Mouse (Mus musculus) gastrocnemius, adult 2 months (tissue): ENCODE results near the gene Mast4. TPM values are rescaled to one million over a fixed set of nuclear protein-coding genes. Genes with fewer than 3 reads are reported as not detected.
A peak's percentile ranks its signal among the peaks of the same experiment; 100 is the strongest.
"Not testable (repeated sequence)": the region's sequence is repeated elsewhere in the genome, so short reads cannot be mapped to it uniquely, and the experiment has no call there.

Experiments
- DNase-seq: peaks from one replicate; pipeline ENCODE4 v3.0.0; 2022
- H3K27ac ChIP-seq: fragments of 200-600 bp; 2 replicates; pipeline ENCODE4 v1.8.1; 2022; ENCODE audit warnings: mild to moderate bottlenecking
- H3K4me3 ChIP-seq: fragments of 200-600 bp; 2 replicates; pipeline ENCODE4 v1.8.1; 2022; ENCODE audit warnings: mild to moderate bottlenecking, moderate library complexity
- CTCF ChIP-seq: fragments of 200-600 bp; IDR thresholded peaks from 2 replicates; pipeline ENCODE4 v1.8.1; 2022; ENCODE audit warnings: antibody characterized with exemption, mild to moderate bottlenecking, moderate library complexity
- intact Hi-C: fragments of 180-260 bp; cut with DNase I; formaldehyde crosslinking; loops from one replicate; pipeline ENCODE4 v1.15.1; 2025
- long read RNA-seq, 2 experiments: library from polyadenylated mRNA; stranded (forward); transcript quantifications; one replicate each; pipeline ENCODE4 v2.0.0; 2021
- total RNA-seq, 2 experiments: library from RNA; stranded (reverse); gene quantifications; 2 replicates each; pipeline ENCODE4 v1.2.3; 2021

Gene Mast4
- total RNA-seq = 10 to 100 TPM; 47.2 to 49.9 TPM
- long read RNA-seq, experiment 1, full-length matches to known transcripts = 1 of 18 reads
- long read RNA-seq, experiment 1, partial matches to known transcripts = 1 of 18 reads
- long read RNA-seq, experiment 1, other reads (novel, unspliced or antisense) = 16 of 18 reads
- long read RNA-seq, experiment 2, partial matches to known transcripts = 0 of 12 reads
- long read RNA-seq, experiment 2, other reads (novel, unspliced or antisense) = 12 of 12 reads

DNA sequence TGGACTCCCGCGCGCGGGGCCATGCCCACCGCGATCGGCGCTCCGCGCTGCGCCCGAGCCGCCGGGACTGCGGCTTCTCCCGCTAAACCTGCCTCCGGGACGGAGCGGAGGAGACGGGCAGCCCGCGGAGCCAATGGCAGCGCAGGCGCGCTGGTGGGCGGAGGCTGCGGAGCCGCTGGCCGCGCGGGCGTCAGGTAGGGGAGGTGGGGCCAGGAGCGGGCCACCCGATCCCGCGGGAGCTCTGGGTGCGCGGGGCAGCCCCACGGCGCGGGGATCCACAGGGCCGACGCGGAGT lies at the start of gene Mast4:
TSS of gene Mast4 (minus strand) at position 106 of the 295 bp plus-strand sequence.
- H3K27ac ChIP-seq = peak within 1 kb of the TSS; percentile 82
- intact Hi-C loops = loop anchor here (5.0 kb wide), 1 partner anchor 162 kb away; no protein-coding TSS in a partner anchor
- TF ChIP-seq CTCF = no peak
- peak; percentile 95 for DNase-seq
- peak within 1 kb of the TSS; percentile 93 for H3K4me3 ChIP-seq

DNA sequence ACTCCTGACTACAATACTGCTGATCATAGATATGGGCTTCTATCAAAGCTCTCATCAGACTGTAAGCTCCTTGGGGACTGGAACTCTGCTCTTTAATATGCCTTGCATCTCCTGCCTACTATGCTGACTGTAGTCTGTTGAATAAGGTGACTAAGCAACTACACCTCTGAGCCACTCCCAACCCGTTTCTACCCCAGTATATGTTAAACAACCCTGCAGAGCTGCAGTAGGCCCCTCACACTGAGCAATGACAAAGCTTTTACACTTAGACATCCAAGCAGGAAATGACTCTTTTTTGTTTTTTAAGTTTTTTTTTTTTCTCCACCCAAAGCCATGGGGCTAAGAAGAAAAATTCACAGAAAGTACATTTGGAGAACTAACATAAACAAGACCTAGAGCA lies 40.2 kb upstream of the Mast4 start:
- Histone ChIP-seq H3K4me3 (no peak overlapping the region), H3K27ac (no peak overlapping the region)
- intact Hi-C loops = no loop called here
- TF ChIP-seq CTCF = no peak
- DNase-seq = no peak

DNA sequence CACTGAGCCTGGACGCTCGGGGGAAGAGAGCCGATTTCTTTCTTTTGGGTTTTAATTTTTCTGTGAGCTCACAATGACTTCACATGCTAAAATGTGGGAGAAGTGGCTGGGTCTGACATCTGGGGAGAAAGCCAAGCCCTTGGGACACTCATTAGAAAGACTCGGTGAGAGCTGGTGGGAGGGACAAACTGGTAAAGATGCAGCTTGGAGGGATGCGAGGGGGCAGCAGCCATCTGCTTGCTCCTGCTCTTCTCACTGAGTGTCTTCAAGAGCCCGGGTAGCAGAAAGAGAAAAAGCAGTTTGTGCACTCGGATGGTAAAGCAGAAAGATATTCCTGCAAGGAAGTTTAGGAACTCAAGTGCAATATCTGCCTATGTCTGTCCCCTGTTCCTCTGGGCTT lies 34.9 kb upstream of the Mast4 start:
- no peak for DNase-seq
- no peak for TF ChIP-seq CTCF
- Histone ChIP-seq H3K27ac (no peak overlapping the region), H3K4me3 (no peak overlapping the region)
- intact Hi-C loops = no loop called here

DNA sequence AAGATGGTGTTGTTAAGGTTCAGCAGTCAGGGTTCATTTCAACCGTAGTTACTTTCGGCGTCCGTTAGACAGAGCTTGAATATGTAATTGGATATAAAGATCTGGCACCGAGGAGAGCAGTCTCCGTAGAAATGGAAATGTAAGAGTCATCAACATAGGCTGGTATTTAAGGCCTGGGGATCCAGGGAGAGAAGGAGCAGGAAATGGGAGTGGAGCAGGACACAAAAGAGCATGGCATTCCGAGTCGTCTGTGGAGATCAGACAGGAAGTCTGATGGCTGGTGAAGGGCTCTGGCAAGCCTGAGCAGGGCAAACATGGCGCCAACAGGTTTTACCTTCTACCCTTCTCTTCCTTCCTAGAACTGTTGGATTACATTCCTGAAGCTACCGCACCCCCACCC lies 28.9 kb upstream of the Mast4 start:
- H3K27ac ChIP-seq = no peak overlapping the region
- no peak overlapping the region for H3K4me3 ChIP-seq
- intact Hi-C loops = no loop called here
- TF ChIP-seq CTCF = no peak
- DNase-seq = no peak

DNA sequence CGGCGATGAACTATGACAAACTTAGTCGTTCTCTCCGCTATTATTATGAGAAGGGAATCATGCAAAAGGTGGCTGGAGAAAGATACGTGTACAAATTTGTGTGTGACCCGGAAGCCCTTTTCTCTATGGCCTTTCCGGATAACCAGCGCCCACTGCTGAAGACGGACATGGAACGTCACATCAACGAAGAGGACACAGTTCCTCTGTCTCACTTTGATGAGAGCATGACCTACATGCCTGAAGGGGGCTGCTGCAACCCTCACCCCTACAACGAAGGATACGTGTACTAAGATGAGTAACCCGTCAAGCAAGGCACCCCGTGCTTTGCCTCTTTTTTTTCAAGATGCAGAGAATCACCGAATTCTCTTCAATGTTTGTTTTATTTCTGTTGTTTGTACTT lies 23.1 kb upstream of the Mast4 start:
- H3K27ac ChIP-seq, DNase-seq, intact Hi-C loops, H3K4me3 ChIP-seq: not testable (repeated sequence)

DNA sequence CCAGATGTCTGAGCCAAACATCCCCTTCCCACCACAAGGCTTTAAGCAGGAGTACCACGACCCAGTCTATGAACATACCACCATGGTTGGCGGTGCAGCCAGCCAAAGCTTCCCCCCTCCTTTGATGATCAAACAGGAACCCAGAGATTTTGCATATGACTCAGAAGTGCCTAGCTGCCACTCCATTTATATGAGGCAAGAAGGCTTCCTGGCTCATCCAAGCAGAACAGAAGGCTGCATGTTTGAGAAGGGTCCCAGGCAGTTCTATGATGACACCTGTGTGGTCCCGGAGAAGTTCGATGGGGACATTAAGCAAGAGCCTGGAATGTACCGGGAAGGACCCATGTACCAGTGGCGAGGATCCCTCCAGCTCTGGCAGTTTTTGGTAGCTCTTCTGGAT lies 22.6 kb upstream of the Mast4 start:
- H3K27ac ChIP-seq, H3K4me3 ChIP-seq, intact Hi-C loops, DNase-seq: not testable (repeated sequence)

DNA sequence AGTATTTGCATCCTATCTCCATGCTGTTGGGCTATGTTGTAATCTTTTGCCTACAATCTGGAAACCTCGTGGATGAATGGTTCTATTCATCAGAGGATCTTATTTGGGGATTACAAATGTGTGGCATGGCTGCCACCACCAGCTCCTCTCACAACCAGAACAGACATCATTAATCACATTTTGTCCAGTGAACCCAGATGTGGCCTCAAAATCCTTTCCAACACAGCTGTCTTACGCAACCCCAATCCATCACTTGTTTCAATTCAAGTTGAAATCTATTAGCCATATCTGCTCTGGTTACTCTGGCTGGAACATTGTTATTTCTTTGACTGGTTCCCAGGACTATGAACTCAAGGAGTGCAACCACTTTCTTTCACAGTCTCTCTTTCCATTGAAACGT lies 20.4 kb upstream of the Mast4 start:
- no peak for TF ChIP-seq CTCF
- no peak overlapping the region for H3K27ac ChIP-seq
- no peak for DNase-seq
- intact Hi-C loops = no loop called here
- H3K4me3 ChIP-seq = no peak overlapping the region

DNA sequence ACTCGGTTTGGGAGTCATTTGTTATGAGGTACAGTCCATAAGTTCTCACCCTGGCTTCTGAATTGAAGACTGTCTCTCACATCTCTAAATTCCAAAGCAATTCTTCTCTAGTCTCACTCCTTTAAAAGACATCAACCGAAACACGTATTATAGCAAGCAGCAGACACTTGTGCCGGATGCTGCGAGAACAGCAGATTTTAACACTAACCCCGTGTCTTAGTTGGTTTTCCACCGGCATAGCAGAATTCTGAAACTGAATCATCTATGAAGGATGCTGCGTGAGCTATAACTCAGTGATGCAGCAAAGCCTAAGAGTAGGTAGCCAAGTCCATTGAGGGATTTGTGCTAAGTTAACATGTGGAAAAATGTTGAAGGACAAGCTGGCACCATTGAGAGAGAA lies 10.5 kb upstream of the Mast4 start:
- intact Hi-C loops = no loop called here
- DNase-seq = no peak
- TF ChIP-seq CTCF = no peak

DNA sequence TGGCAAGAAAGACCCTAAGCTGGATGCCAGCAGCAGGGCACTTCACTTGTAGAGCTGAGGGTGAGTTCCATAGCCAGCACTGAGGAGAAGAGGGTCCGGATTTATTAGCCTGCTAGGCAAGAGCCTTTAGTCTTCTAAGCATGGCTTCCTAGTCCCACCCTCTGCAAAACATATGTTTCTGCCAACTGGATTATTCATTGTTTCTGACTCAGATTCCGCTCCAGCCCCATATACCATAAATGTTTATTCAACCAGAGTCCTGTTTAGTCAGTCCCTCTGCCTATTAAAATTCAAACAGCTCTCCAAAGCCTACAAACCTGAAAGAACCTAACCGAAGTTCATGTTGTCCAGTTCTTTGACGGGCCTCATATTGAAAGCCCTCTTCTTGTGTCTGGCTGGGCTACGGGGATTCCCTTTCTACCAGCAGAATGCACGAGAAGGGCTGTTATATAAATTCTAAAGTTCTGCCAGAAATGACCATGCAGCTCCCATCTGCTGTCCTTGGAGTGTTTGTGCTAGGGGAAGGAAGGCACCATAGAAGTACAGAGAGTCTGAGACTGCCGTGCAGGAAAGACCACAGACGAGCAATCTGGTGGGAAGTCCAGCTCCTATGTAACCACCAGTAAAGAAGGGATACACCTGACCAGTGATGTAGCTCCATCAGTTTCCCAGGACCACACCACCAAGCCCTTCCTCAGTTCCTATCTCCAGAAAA lies 9.9 kb upstream of the Mast4 start:
- no peak for DNase-seq
- intact Hi-C loops = no loop called here
- no peak for TF ChIP-seq CTCF
- Histone ChIP-seq H3K27ac (no peak overlapping the region), H3K4me3 (no peak overlapping the region)

More for the DNA sequence above, 10.5 kb upstream of the Mast4 start:
- no peak overlapping the region for H3K27ac ChIP-seq
- H3K4me3 ChIP-seq = no peak overlapping the region

DNA sequence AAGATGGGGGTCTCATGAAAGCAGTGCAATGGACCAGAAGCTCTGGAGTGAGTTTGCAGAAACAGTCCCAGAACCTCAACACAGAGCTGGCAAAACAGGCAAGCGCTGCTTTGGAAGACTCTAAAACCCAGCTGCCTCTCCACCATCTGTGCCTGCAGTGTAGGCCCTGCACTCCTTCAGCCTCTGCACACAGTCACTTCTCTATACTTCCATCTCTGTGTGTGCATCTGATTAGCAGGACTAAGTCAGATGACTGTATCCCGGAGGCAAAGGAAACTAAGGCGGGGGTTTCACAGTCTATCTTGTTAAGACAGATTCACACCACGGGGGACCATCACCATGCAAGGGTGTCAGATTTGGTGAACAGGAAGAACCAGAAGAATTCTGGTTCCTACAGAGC lies 6.7 kb upstream of the Mast4 start:
- intact Hi-C loops = no loop called here
- TF ChIP-seq CTCF = no peak

DNA sequence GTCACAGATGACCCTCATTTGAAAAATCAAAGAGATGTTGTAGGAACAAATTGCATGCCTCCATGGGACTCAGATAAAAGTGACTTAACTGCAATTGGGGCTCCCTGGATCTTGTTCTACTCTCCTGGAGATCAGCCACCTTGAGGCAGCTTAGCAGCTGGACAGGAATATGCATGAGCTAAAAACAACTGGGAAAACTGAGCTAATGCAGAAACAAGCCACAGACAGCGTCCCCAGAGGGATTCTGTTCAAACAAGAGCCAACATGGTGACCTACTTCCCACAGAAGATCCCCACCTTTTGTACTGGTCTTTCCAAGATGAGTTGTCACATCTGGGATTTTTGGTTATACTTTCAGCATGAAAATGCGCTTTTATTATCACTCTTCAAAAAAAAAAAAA lies 4.3 kb upstream of the Mast4 start:
- peak; percentile 64 for DNase-seq
- intact Hi-C loops = no loop called here
- no peak for TF ChIP-seq CTCF
- no peak overlapping the region for H3K4me3 ChIP-seq
- peak overlapping the region; percentile 66; the same call in 1 of the 2 replicates for H3K27ac ChIP-seq

More for the DNA sequence above, 6.7 kb upstream of the Mast4 start:
- no peak overlapping the region for H3K27ac ChIP-seq
- H3K4me3 ChIP-seq = no peak overlapping the region
- DNase-seq = no peak

DNA sequence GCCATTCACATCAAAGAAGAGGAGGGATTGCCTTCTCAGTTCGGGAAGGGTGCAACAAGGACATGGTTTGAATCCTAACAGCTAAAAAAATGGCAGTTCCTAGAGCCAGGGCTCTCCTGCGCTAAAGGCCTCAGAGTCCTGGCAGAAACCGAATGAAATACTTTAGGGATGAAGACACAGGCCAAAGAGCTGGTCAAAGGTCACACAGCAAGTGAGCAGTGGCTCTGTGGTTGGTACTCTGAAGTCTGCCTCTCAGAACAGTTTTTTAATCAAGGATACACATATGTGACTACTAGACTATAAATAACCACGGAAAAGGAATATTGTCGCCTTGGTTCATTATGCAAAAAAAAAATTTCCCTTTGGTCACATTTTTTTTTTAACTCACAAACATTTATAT lies 1.9 kb upstream of the Mast4 start:
- Histone ChIP-seq H3K4me3 (no peak overlapping the region), H3K27ac (no peak overlapping the region)
- intact Hi-C loops = no loop called here
- DNase-seq = no peak
- TF ChIP-seq CTCF = no peak

DNA sequence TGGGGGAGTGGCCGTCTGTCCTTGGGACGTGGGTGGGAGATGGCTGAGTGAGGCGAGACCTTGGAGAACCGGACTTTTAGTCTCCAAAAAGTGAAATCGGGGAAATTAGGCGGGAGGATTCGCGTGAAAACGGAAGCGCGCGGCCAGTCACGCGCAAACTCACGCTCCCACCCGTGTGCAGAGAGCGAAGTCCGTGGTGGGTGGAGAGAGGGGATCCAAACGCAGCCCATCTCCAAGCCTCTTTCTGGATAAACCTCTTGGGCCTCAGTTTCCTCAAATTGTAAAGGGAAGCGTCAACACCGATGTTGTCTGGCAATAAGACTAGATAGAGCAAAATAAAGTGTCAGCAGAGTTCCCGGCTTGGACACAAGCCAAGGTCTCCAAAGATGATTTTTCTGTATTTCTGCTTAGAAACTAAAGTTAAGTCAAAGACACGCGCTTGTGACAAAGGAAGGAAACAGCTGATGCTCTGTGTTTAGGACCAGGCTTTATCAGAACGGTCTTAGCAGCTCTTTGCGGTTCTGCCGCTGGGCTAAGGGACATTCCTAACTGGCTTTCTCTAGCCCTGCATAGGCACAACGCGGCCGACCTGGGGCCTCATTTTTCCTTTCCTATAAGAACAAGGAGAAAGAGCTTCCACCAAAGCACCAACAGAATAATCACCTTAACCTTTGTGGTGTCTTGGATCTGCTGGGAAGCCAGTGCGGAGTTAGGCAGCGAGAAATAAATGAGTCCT lies 594 bp upstream of the Mast4 start:
- no peak for DNase-seq
- intact Hi-C loops = loop anchor here (5.0 kb wide), 1 partner anchor 163 kb away; no protein-coding TSS in a partner anchor
- Histone ChIP-seq H3K4me3 (peak overlapping the region; percentile 93), H3K27ac (peak overlapping the region; percentile 82)
- TF ChIP-seq CTCF = no peak
